Mouse (Mus musculus) neural tube, embryonic 13.5 days (tissue): ENCODE results near the gene Ccdc12. TPM values are rescaled to one million over a fixed set of nuclear protein-coding genes. Genes with fewer than 3 reads are reported as not detected.

Experiments
- ATAC-seq: fragments of 200-750 bp; cut with Nextera tagmentation; 2 replicates; pipeline ENCODE4 v1.8.0; 2017; ENCODE audit warnings: low read depth, mild to moderate bottlenecking, moderate TSS enrichment, moderate library complexity
- H3K27ac ChIP-seq: fragments of 300-500 bp; sonication (generic); replicated peaks from 2 replicates; pipeline ENCODE4 v1.5.1; 2015; ENCODE audit warnings: moderate library complexity, mild to moderate bottlenecking, inconsistent platforms
- H3K27me3 ChIP-seq: fragments of 300-500 bp; sonication (generic); 2 replicates; pipeline ENCODE4 v1.6.1; 2015; ENCODE audit warnings: mild to moderate bottlenecking, inconsistent platforms
- H3K36me3 ChIP-seq: fragments of 300-500 bp; sonication (generic); 2 replicates; pipeline ENCODE4 v1.6.1; 2015; ENCODE audit warnings: mild to moderate bottlenecking, inconsistent platforms
- H3K4me1 ChIP-seq: fragments of 300-500 bp; sonication (generic); replicated peaks from 2 replicates; pipeline ENCODE4 v1.6.1; 2015; ENCODE audit warnings: inconsistent platforms
- H3K4me2 ChIP-seq: fragments of 300-500 bp; sonication (generic); 2 replicates; pipeline ENCODE4 v1.6.1; 2015; ENCODE audit warnings: inconsistent platforms, mild to moderate bottlenecking, moderate library complexity
- H3K4me3 ChIP-seq: fragments of 300-500 bp; sonication (generic); 2 replicates; pipeline ENCODE4 v1.5.1; 2015; ENCODE audit warnings: mild to moderate bottlenecking, inconsistent platforms
- H3K9ac ChIP-seq: fragments of 300-500 bp; sonication (generic); 2 replicates; pipeline ENCODE4 v1.6.1; 2015; ENCODE audit warnings: moderate library complexity, mild to moderate bottlenecking, inconsistent platforms
- H3K9me3 ChIP-seq: fragments of 300-500 bp; sonication (generic); 2 replicates; pipeline ENCODE4 v1.6.1; 2016; ENCODE audit warnings: inconsistent platforms
- WGBS: fragments of 180-500 bp; shearing (Covaris S2); methylation state at CpG from one replicate; pipeline ENCODE4 v1.1.7; 2015; 5-methylcytosine and 5-hydroxymethylcytosine counted together
- polyA plus RNA-seq: library from polyadenylated mRNA; unstranded; fragments of >200 nt; fragmentation: Nextera tagmentation; extraction: Ambion mirVana; gene quantifications from 2 replicates; pipeline ENCODE4 v1.2.1, GENCODE M21; 2015

Gene Ccdc12
- polyA plus RNA-seq, 1 experiment from 2014 or later: 118 TPM

DNA sequence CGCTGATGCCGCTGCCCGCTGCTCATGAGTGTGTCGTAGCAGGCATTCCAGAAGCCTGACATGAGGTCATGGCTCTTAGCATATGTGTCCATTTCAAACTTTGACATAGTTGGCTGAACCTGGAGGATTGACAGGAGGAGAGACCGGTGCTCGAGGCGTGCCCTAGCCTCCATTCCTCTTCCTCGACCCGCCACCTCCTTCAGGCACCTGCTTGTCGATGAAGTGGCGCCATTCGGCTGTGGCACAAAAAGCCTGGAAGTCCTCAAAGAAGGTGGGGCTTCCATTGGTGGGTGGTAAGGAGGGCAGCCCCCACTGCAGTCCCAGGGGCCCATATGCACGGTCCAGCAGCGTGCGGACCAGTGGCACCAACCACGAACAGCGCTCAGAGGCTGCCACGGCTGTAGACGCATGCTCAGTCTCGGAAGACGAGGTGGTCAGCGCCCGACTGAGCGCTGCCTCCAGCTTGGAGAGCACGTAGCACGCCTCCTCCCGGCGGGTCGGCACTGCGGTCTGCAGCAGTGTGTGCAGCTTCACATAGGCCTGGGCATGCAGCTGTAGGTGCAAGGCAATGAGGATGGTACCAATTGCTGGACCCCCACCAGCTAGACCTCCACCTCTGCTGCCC, 24.5 kb upstream of the Ccdc12 start:
- peak overlapping the region; percentile 56 for H3K9ac ChIP-seq
- H3K27me3 ChIP-seq: peaks cover 24% of the 10 kb centered on the region
- 13% methylated on average over 30 of the region's 30 CpGs for WGBS
- 0 out of 2 replicates have a peak, but pooled peaks cover 4% of the 10 kb centered on the region for H3K36me3 ChIP-seq
- peak overlapping the region; percentile 33 for H3K4me3 ChIP-seq
- peak overlapping the region; percentile 57 for H3K4me2 ChIP-seq
- ATAC-seq: peak; percentile 60
- no peaks in the 10 kb centered on the region for H3K9me3 ChIP-seq
- no peak overlapping the region for H3K27ac ChIP-seq
- H3K4me1 ChIP-seq: peaks cover 12% of the 10 kb centered on the region

DNA sequence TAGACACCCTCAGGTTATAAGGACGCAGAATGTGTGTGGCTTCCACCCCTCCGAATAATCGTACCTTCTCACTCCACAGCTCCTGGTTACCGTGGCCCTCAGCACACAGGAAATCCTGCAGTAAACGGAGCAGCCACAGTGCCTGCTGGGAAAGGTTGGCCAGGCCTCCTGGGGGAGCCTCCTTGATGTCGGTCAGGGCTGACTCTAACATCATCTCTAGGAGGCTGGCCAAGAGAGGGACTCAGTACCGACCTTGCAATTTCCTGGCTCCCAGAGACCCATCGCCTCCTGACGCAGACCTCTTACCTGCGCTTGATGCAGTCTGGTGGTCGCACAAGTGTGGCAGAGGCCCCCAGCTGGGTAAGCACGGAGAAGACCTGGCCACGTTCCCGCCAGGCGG, 23.6 kb upstream of the Ccdc12 start:
- H3K27me3 ChIP-seq: peaks cover 24% of the 10 kb centered on the region
- WGBS: 83% methylated on average over 15 of the region's 15 CpGs

DNA sequence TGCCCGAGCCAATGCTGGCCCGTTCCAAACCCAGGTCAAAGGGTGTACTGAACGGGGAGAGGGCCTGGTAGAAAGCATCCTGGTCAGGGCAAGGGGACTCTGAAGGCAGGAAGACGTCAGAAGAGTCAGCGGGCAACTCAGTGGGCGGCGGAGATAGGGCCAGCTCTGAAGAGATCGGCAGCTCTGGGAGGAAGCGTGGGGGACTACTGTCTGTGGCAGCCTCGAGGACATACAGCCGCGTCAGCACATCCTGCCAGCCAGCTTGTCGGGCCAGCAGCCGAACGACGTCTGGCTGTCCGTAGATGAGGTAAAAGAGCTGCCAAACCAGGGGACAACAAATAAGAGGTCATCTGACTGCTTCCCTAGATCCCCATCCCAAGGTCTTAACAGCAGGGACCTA, 22.4 kb upstream of the Ccdc12 start:
- H3K27ac ChIP-seq: no peak overlapping the region
- H3K27me3 ChIP-seq: peaks cover 24% of the 10 kb centered on the region
- H3K4me3 ChIP-seq: no peak overlapping the region
- no peaks in the 10 kb centered on the region for H3K36me3 ChIP-seq
- 86% methylated on average over 17 of the region's 17 CpGs for WGBS
- H3K9me3 ChIP-seq: no peaks in the 10 kb centered on the region
- H3K4me2 ChIP-seq: no peak overlapping the region
- ATAC-seq: no peak
- no peak overlapping the region for H3K9ac ChIP-seq
- peaks cover 12% of the 10 kb centered on the region for H3K4me1 ChIP-seq

More for the DNA sequence above, 23.6 kb upstream of the Ccdc12 start:
- Histone ChIP-seq H3K9me3 (no peaks in the 10 kb centered on the region), H3K9ac (no peak overlapping the region), H3K4me1 (peaks cover 12% of the 10 kb centered on the region), H3K4me3 (no peak overlapping the region), H3K4me2 (no peak overlapping the region), H3K27ac (no peak overlapping the region), H3K36me3 (no peaks in the 10 kb centered on the region)
- no peak for ATAC-seq

- peaks cover 24% of the 10 kb centered on the region for H3K27me3 ChIP-seq
- H3K4me3 ChIP-seq: no peak overlapping the region
- no peak overlapping the region for H3K27ac ChIP-seq
- no peak overlapping the region for H3K4me2 ChIP-seq
- 0 out of 2 replicates have a peak, but pooled peaks have one; percentile 8 for ATAC-seq
- H3K9ac ChIP-seq: no peak overlapping the region
- H3K9me3 ChIP-seq: no peaks in the 10 kb centered on the region
- no peaks in the 10 kb centered on the region for H3K36me3 ChIP-seq
- 8% methylated on average over 19 of the region's 19 CpGs for WGBS
- peaks cover 12% of the 10 kb centered on the region for H3K4me1 ChIP-seq
Observed at GRCm38 (mm10) chr9:110635225-110635624, 21.1 kb upstream of the Ccdc12 start.

DNA sequence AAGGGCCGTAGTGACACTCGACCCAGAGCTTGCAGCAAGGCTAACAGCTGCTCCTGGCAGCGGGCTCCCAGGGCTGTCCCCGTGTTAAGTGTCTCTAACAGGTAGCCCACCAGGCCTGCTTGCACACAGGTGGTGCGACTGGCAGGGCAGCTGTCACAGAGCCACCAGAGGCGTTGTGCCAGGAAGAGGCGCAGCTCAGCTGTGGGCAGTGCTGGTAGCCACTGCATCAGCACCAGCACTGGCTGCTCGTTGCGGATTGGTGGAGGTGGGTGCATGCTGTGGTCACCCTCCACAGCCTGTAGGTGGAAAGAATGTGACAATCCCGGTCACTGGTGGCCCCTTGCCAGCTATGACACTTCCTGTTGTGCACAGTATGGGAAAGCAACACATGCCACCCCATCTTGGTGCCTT, 17.7 kb upstream of the Ccdc12 start:
- Histone ChIP-seq H3K27ac (no peak overlapping the region), H3K4me2 (no peak overlapping the region), H3K9ac (no peak overlapping the region), H3K9me3 (no peaks in the 10 kb centered on the region), H3K4me3 (no peak overlapping the region), H3K27me3 (0 out of 2 replicates have a peak, but pooled peaks cover 3% of the 10 kb centered on the region), H3K4me1 (no peaks in the 10 kb centered on the region; the same call in 1 of the 2 replicates), H3K36me3 (no peaks in the 10 kb centered on the region)
- 83% methylated on average over 10 of the region's 10 CpGs for WGBS
- no peak for ATAC-seq

DNA sequence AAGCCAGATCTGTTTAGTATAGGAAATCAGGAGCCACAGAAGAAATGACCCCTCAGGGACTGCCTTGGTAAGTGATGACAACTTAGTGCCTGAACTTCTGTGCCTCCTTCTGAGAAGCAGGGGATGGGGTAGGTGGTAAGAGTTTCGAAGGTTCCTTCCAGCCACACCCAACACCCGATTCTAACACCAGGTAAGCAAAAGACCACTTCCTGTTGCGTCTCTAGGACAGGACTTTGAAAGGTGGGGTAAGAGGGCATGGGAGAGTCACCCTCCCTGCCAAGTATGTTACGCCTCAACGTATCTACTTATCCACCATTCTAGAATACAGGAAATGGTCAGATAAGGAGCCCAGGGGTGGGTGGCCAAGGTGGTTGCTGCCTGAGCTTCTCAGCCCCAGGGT, 15.3 kb upstream of the Ccdc12 start:
- no peak overlapping the region for H3K9ac ChIP-seq
- H3K4me1 ChIP-seq: no peaks in the 10 kb centered on the region
- no peak overlapping the region for H3K4me2 ChIP-seq
- WGBS: 86% methylated on average over 5 of the region's 5 CpGs
- H3K4me3 ChIP-seq: no peak overlapping the region
- no peaks in the 10 kb centered on the region for H3K9me3 ChIP-seq
- H3K36me3 ChIP-seq: no peaks in the 10 kb centered on the region
- no peaks in the 10 kb centered on the region for H3K27me3 ChIP-seq
- no peak for ATAC-seq
- H3K27ac ChIP-seq: no peak overlapping the region

GRCm38 (mm10) chr9:110642812-110643524, 13.3 kb upstream of the Ccdc12 start:
- H3K4me1 ChIP-seq: no peaks in the 10 kb centered on the region
- no peak for ATAC-seq
- WGBS: 45% methylated on average over 5 of the region's 5 CpGs

DNA sequence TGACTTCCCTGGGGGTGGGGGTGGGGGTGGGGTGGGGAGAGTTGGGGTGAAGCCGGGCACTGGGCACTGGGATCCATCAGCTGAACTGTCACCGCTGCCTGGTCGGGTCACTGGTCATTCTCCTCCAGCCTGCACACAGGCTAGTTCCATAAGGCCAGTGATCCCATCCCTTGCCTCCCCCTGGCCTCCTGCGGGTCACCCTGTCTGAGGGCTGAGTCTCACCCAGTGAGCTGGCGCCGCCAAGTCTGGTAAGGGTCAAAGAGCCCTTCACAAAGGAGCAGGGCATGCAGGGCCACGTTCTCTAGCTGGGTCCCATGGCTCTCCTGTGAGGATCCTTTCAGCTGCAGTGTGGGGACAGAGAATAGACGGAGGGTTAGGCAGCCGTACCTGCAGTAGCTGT, 12.5 kb upstream of the Ccdc12 start:
- Histone ChIP-seq H3K4me2 (no peak overlapping the region), H3K36me3 (no peaks in the 10 kb centered on the region), H3K4me3 (no peak overlapping the region), H3K27me3 (no peaks in the 10 kb centered on the region), H3K9ac (no peak overlapping the region), H3K4me1 (no peaks in the 10 kb centered on the region), H3K9me3 (no peaks in the 10 kb centered on the region), H3K27ac (no peak overlapping the region)
- ATAC-seq: no peak
- 75% methylated on average over 9 of the region's 9 CpGs for WGBS

More at GRCm38 (mm10) chr9:110642812-110643524, 13.3 kb upstream of the Ccdc12 start:
- Histone ChIP-seq H3K9me3 (no peaks in the 10 kb centered on the region), H3K4me2 (no peak overlapping the region), H3K27me3 (no peaks in the 10 kb centered on the region), H3K9ac (no peak overlapping the region), H3K27ac (no peak overlapping the region), H3K4me3 (no peak overlapping the region), H3K36me3 (no peaks in the 10 kb centered on the region)

DNA sequence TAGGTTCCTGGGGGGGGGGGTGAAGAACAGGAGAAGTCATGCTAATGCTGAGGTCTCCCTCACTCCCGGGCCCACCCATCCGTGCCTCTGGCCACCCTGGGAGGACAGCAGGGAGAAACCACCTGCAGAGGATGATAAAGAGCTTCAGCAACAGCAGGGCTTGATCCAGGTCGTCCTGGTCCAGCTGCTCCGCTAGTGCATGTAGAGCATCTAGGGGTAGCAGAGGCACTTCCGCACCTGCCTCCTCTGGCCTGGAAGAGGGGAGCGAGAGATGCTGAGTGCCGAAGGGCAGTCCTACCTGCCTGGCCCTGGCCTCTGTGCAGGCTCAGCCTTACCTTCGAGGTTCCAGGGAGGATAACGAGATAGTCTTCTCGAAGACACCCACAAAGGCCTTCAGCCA, 12.0 kb upstream of the Ccdc12 start:
- H3K4me3 ChIP-seq: no peak overlapping the region
- no peaks in the 10 kb centered on the region for H3K36me3 ChIP-seq
- ATAC-seq: no peak
- H3K27me3 ChIP-seq: no peaks in the 10 kb centered on the region
- H3K9me3 ChIP-seq: no peaks in the 10 kb centered on the region
- 85% methylated on average over 10 of the region's 10 CpGs for WGBS
- H3K4me2 ChIP-seq: no peak overlapping the region
- H3K4me1 ChIP-seq: peaks cover 3% of the 10 kb centered on the region
- no peak overlapping the region for H3K9ac ChIP-seq
- H3K27ac ChIP-seq: no peak overlapping the region

DNA sequence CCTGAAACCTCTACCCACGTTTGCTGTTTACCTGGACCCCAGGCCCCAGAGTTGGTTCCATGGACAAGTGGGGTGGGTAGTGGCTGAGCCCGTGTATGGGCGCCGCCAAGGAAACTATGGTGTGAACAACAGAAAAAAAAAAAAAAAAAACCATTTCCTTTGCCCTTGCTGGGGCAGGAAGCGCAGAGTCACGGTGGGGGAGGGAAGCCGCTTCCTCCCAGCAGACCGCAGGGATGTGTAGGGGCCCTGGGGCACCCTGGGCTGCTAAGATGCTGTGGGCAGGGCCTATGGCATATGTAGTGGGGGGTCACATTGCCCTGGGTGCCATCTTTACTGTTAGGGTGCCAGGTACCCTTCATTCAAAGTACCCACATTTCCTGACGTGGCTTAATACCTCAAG, 11.1 kb upstream of the Ccdc12 start:
- no peak for ATAC-seq
- H3K27me3 ChIP-seq: no peaks in the 10 kb centered on the region
- peaks cover 12% of the 10 kb centered on the region for H3K4me1 ChIP-seq
- WGBS: 84% methylated on average over 9 of the region's 9 CpGs
- H3K4me3 ChIP-seq: no peak overlapping the region
- no peak overlapping the region for H3K27ac ChIP-seq
- H3K9me3 ChIP-seq: no peaks in the 10 kb centered on the region
- H3K4me2 ChIP-seq: no peak overlapping the region
- H3K9ac ChIP-seq: no peak overlapping the region
- H3K36me3 ChIP-seq: no peaks in the 10 kb centered on the region

- H3K4me3 ChIP-seq: no peak overlapping the region
- peaks cover 34% of the 10 kb centered on the region for H3K27me3 ChIP-seq
- H3K9me3 ChIP-seq: no peaks in the 10 kb centered on the region
- peak overlapping the region; percentile 52; the same call in 1 of the 2 replicates for H3K27ac ChIP-seq
- ATAC-seq: no peak
- H3K4me1 ChIP-seq: peaks cover 48% of the 10 kb centered on the region
- no peak overlapping the region for H3K9ac ChIP-seq
- no peak overlapping the region for H3K4me2 ChIP-seq
- H3K36me3 ChIP-seq: no peaks in the 10 kb centered on the region
Observed at GRCm38 (mm10) chr9:110649775-110650174, 6.5 kb upstream of the Ccdc12 start.

- H3K9ac ChIP-seq: 0 out of 2 replicates have a peak overlapping the region, but pooled peaks have one; percentile 41
- H3K4me1 ChIP-seq: peaks cover 58% of the 10 kb centered on the region
- no peaks in the 10 kb centered on the region for H3K36me3 ChIP-seq
- H3K27me3 ChIP-seq: peaks cover 34% of the 10 kb centered on the region
- peak overlapping the region; percentile 71; the same call in 1 of the 2 replicates for H3K4me3 ChIP-seq
- H3K27ac ChIP-seq: no peak overlapping the region
- H3K4me2 ChIP-seq: peak overlapping the region; percentile 99
- no peak for ATAC-seq
- H3K9me3 ChIP-seq: no peaks in the 10 kb centered on the region
- 36% methylated on average over 13 of the region's 13 CpGs for WGBS
Observed at GRCm38 (mm10) chr9:110651931-110652722, 4.2 kb upstream of the Ccdc12 start.
